25 mouse cellular contexts compared by ENCODE assay signal in the genomic region with DNA sequence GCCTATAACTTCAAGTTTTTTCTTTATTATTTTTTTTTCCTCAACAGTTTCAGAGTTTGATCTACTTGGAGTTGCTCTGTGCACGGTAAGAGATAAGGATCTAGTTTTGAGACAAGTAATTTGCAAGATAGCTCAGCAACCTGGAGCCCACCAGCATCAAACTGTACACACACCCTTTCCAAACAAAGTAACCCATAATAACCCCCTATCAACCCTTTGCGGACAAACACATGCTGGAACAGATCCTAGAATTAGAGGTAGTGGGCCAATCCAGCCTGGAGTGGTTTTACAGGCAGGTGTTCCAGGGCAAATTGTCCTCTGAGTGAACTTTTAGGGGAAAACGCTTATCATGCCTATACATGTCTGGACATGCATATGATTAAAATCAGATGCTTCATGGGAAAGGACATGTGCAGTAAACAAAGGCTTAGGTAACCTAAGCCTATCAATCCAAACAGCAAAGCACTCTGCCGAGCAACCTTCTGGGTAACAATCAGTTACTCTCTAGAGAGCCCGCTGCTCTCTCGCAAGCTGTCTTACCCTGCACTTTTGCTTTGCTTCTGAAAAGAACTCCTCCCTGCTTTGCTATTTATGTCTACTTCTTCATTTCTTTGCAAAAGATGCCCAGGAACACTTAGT.
DNase-seq lines count a peak whose midpoint lies in the region; ATAC-seq and TF ChIP-seq lines count a peak whose summit lies in the region.
"Had no signal": no experiment of that assay in that cellular context is flagged by ENCODE, and none has a peak within 500 bp of the region (broad histone marks: within the 10 kb centered on the region; RNA-seq: fewer than 3 reads in every experiment).

No protein-coding gene starts in this region.

- no peak overlapping the region for H3K9ac ChIP-seq in stomach, embryonic 14.5 days (replicated peaks; ENCODE audit: low read depth, low read length)
- H3K9ac ChIP-seq in stomach, postnatal 0 days (ENCODE audit: low read length) = no peak overlapping the region
- H3K9ac ChIP-seq in embryonic facial prominence, embryonic 12.5 days = no peak overlapping the region
- H3K9ac ChIP-seq: heart, embryonic 15.5 days; liver, embryonic 12.5 days; midbrain, embryonic 13.5 days; neural tube, embryonic 12.5 days had no signal

- no peak for TF ChIP-seq EP300 in stomach, postnatal 0 days (optimal IDR thresholded peaks at IDR 0.05)

- H3K4me1 ChIP-seq in stomach, embryonic 14.5 days (ENCODE audit: control insufficient read depth, insufficient read depth, low read length) = peaks cover 8% of the 10 kb centered on the region; the same call in 1 of the 2 replicates
- H3K4me1 ChIP-seq in stomach, postnatal 0 days (replicated peaks; ENCODE audit: control insufficient read depth, insufficient read depth) = no peaks in the 10 kb centered on the region
- 0 out of 2 replicates have a peak, but pooled peaks cover 6% of the 10 kb centered on the region for H3K4me1 ChIP-seq in embryonic facial prominence, embryonic 12.5 days
- H3K4me1 ChIP-seq: heart, embryonic 15.5 days; liver, embryonic 12.5 days; neural tube, embryonic 12.5 days had no signal

- no peak overlapping the region for H3K4me3 ChIP-seq in stomach, embryonic 14.5 days (ENCODE audit: low read depth, low read length)
- no peak overlapping the region for H3K4me3 ChIP-seq in stomach, postnatal 0 days (ENCODE audit: low read depth, low read length)
- H3K4me3 ChIP-seq in embryonic facial prominence, embryonic 12.5 days = no peak overlapping the region
- H3K4me3 ChIP-seq: heart, adult 2 months; heart, embryonic 15.5 days; layer of hippocampus, adult 2 months; liver, embryonic 12.5 days; midbrain, embryonic 13.5 days; neural tube, embryonic 12.5 days had no signal

- no peak overlapping the region for H3K4me2 ChIP-seq in stomach, embryonic 14.5 days (replicated peaks; ENCODE audit: low read depth, low read length)
- no peak overlapping the region for H3K4me2 ChIP-seq in stomach, postnatal 0 days (replicated peaks; ENCODE audit: low read depth)
- H3K4me2 ChIP-seq in embryonic facial prominence, embryonic 12.5 days (replicated peaks) = no peak overlapping the region
- H3K4me2 ChIP-seq: heart, embryonic 15.5 days; liver, embryonic 12.5 days; midbrain, embryonic 13.5 days; neural tube, embryonic 12.5 days had no signal

- ATAC-seq in frontal cortex, adult (ENCODE audit: low TSS enrichment) = peak; percentile 85
- no peak for ATAC-seq in stomach, embryonic 14.5 days (ENCODE audit: insufficient number of reproducible peaks, insufficient read depth, low FRiP score, low read depth)
- ATAC-seq in stomach, postnatal 0 days (ENCODE audit: low FRiP score, low TSS enrichment) = no peak
- ATAC-seq in embryonic facial prominence, embryonic 12.5 days (ENCODE audit: insufficient number of reproducible peaks, insufficient read depth, low FRiP score, low TSS enrichment) = no peak
- ATAC-seq: forebrain, embryonic 16.5 days; hindbrain, postnatal 0 days; intestine, postnatal 0 days; liver, embryonic 12.5 days; midbrain, embryonic 13.5 days had no signal

- no peak for DNase-seq in frontal cortex, postnatal 36 days (ENCODE audit: low spot score in 2 of 2)
- DNase-seq in stomach, postnatal 0 days (ENCODE audit: low spot score) = no peak
- DNase-seq in mesoderm, embryonic 11.5 days (ENCODE audit: low read depth, low spot score) = peak; percentile 36
- DNase-seq in thymus, postnatal 36 days = no peak
- DNase-seq in cerebellum, postnatal 25 days = no peak
- DNase-seq: adrenal gland, postnatal 25 days; cerebellum, adult 11-12 months; cerebellum, postnatal 14 days; embryo, embryonic 11 days; heart, adult 2 months; left cerebral cortex, postnatal 4 days; right cerebral cortex, adult 18-20 months; thymus, postnatal 4 days had no signal

- no peaks in the 10 kb centered on the region for H3K27me3 ChIP-seq in stomach, embryonic 14.5 days (ENCODE audit: control insufficient read depth, insufficient read depth, low read length)
- no peaks in the 10 kb centered on the region for H3K27me3 ChIP-seq in stomach, postnatal 0 days (ENCODE audit: control insufficient read depth, insufficient read depth, low read length)
- H3K27me3 ChIP-seq in embryonic facial prominence, embryonic 12.5 days = no peaks in the 10 kb centered on the region
- H3K27me3 ChIP-seq: heart, embryonic 15.5 days; liver, embryonic 12.5 days; midbrain, embryonic 13.5 days; neural tube, embryonic 12.5 days had no signal

- no peak for TF ChIP-seq CTCF in stomach, postnatal 0 days (IDR thresholded peaks at IDR 0.05; ENCODE audit: low read depth)

- 27% methylated on average over 6 of the region's 6 CpGs for WGBS in stomach, embryonic 14.5 days
- 26% methylated on average over 6 of the region's 6 CpGs for WGBS in stomach, postnatal 0 days
- 41% methylated on average over 6 of the region's 6 CpGs for WGBS in embryonic facial prominence, embryonic 12.5 days

- H3K9me3 ChIP-seq in stomach, embryonic 14.5 days (ENCODE audit: control insufficient read depth, low read depth, low read length) = no peaks in the 10 kb centered on the region; the same call in 1 of the 2 replicates
- no peaks in the 10 kb centered on the region for H3K9me3 ChIP-seq in stomach, postnatal 0 days (ENCODE audit: control insufficient read depth, low read length)
- H3K9me3 ChIP-seq in embryonic facial prominence, embryonic 12.5 days = no peaks in the 10 kb centered on the region
- H3K9me3 ChIP-seq: G1E; heart, embryonic 15.5 days; liver, embryonic 12.5 days; midbrain, embryonic 13.5 days; neural tube, embryonic 12.5 days had no signal

- H3K27ac ChIP-seq in stomach, embryonic 14.5 days (ENCODE audit: low read length) = peak overlapping the region; percentile 67; the same call in 1 of the 2 replicates
- no peak overlapping the region for H3K27ac ChIP-seq in stomach, postnatal 0 days (replicated peaks)
- H3K27ac ChIP-seq in embryonic facial prominence, embryonic 12.5 days = peak overlapping the region; percentile 32; the same call in 1 of the 2 replicates
- H3K27ac ChIP-seq: heart, adult 2 months; heart, embryonic 15.5 days; hindbrain, postnatal 0 days; layer of hippocampus, adult 2 months; liver, embryonic 12.5 days; midbrain, embryonic 13.5 days; neural tube, embryonic 12.5 days had no signal

- no peaks in the 10 kb centered on the region for H3K36me3 ChIP-seq in stomach, embryonic 14.5 days (ENCODE audit: control insufficient read depth, insufficient read depth, low read length)
- H3K36me3 ChIP-seq in stomach, postnatal 0 days (ENCODE audit: control insufficient read depth, insufficient read depth, low read length) = no peaks in the 10 kb centered on the region
- no peaks in the 10 kb centered on the region for H3K36me3 ChIP-seq in embryonic facial prominence, embryonic 12.5 days
- H3K36me3 ChIP-seq: G1E; heart, embryonic 15.5 days; liver, embryonic 12.5 days; midbrain, embryonic 13.5 days; neural tube, embryonic 12.5 days had no signal
